Mouse (Mus musculus): ENCODE measurements around the gene Zfp59.
A peak's percentile ranks its signal among the peaks of the same experiment; 100 is the strongest.
"Not testable (repeated sequence)": the region's sequence is repeated elsewhere in the genome, so short reads cannot be mapped to it uniquely, and the experiment has no call there.

Gene Zfp59

GRCm38 (mm10) chr7:27838323-27839249, at the start of gene Zfp59:
Gene Zfp59, plus strand, starts transcription at chr7:27838607.
- peak; percentile 74 for DNase-seq (ENCODE audit: low read depth, low spot score)

- peak; percentile 21 for DNase-seq (ENCODE audit: low read depth, low spot score)
Observed at GRCm38 (mm10) chr7:27789306-27789705, 49.1 kb upstream of the Zfp59 start.

- DNase-seq (ENCODE audit: low read depth, low spot score): not testable (repeated sequence)
Observed at GRCm38 (mm10) chr7:27793865-27794264, 44.5 kb upstream of the Zfp59 start.

GRCm38 (mm10) chr7:27794566-27794965, 43.8 kb upstream of the Zfp59 start:
- no peak for DNase-seq (ENCODE audit: low read depth, low spot score)

- DNase-seq (ENCODE audit: low read depth, low spot score): no peak
Observed at GRCm38 (mm10) chr7:27797906-27798811, 40.2 kb upstream of the Zfp59 start.

- no peak for DNase-seq (ENCODE audit: low read depth, low spot score)
Observed at GRCm38 (mm10) chr7:27801137-27801536, 37.3 kb upstream of the Zfp59 start.

GRCm38 (mm10) chr7:27802986-27803385, 35.4 kb upstream of the Zfp59 start:
- DNase-seq (ENCODE audit: low read depth, low spot score): no peak

- DNase-seq (ENCODE audit: low read depth, low spot score): peak; percentile 65
Observed at GRCm38 (mm10) chr7:27804297-27805030, 33.9 kb upstream of the Zfp59 start.

- DNase-seq (ENCODE audit: low read depth, low spot score): not testable (repeated sequence)
Observed at GRCm38 (mm10) chr7:27806896-27807295, 31.5 kb upstream of the Zfp59 start, which contains the start of gene Zfp626. Gene Zfp626, plus strand, starts transcription at chr7:27807196.

GRCm38 (mm10) chr7:27807305-27807704, 31.1 kb upstream of the Zfp59 start:
- not testable (repeated sequence) for DNase-seq (ENCODE audit: low read depth, low spot score)

GRCm38 (mm10) chr7:27818526-27819110, 19.8 kb upstream of the Zfp59 start:
- DNase-seq (ENCODE audit: low read depth, low spot score): no peak

- no peak for DNase-seq (ENCODE audit: low read depth, low spot score)
Observed at GRCm38 (mm10) chr7:27822611-27823010, 15.8 kb upstream of the Zfp59 start.

- no peak for DNase-seq (ENCODE audit: low read depth, low spot score)
Observed at GRCm38 (mm10) chr7:27834131-27834530, 4.3 kb upstream of the Zfp59 start.

- DNase-seq (ENCODE audit: low read depth, low spot score): no peak
Observed at GRCm38 (mm10) chr7:27837896-27838295, 511 bp upstream of the Zfp59 start.

GRCm38 (mm10) chr7:27839596-27839995, 1.2 kb downstream of the Zfp59 start:
- DNase-seq (ENCODE audit: low read depth, low spot score): no peak

GRCm38 (mm10) chr7:27840104-27840503, 1.7 kb downstream of the Zfp59 start:
- no peak for DNase-seq (ENCODE audit: low read depth, low spot score)

- no peak for DNase-seq (ENCODE audit: low read depth, low spot score)
Observed at GRCm38 (mm10) chr7:27857227-27857626, 18.8 kb downstream of the Zfp59 start, which contains the start of gene Zfp607a. Gene Zfp607a, plus strand, starts transcription at chr7:27857527.

GRCm38 (mm10) chr7:27859301-27860251, 21.2 kb downstream of the Zfp59 start:
- DNase-seq (ENCODE audit: low read depth, low spot score): peak; percentile 22

GRCm38 (mm10) chr7:27860396-27861235, 22.2 kb downstream of the Zfp59 start:
- DNase-seq (ENCODE audit: low read depth, low spot score): peak; percentile 79
